Mouse (Mus musculus) lung, postnatal 0 days (tissue): ENCODE data around the gene Arhgef18. TPM values are rescaled to one million over a fixed set of nuclear protein-coding genes. Genes with fewer than 3 reads are reported as not detected.

ENCODE experiments used
- ATAC-seq: fragments of 200-750 bp; cut with Nextera tagmentation; 2 replicates; pipeline ENCODE4 v1.8.0; 2017; ENCODE audit warnings: moderate library complexity
- DNase-seq: peaks from one replicate; pipeline ENCODE4 v3.0.0-alpha.2; 2016; ENCODE audit warnings: low spot score
- H3K27ac ChIP-seq: fragments of 300-500 bp; sonication (generic); 2 replicates; pipeline ENCODE4 v1.5.1; 2014; ENCODE audit warnings: antibody characterized with exemption, mild to moderate bottlenecking, low read length, mixed read lengths
- H3K27me3 ChIP-seq: fragments of 300-500 bp; sonication (generic); replicated peaks from 2 replicates; pipeline ENCODE4 v1.6.1; 2014; ENCODE audit warnings: low read length, mixed read lengths; ENCODE audit not compliant: insufficient read depth
- H3K36me3 ChIP-seq: fragments of 300-500 bp; sonication (generic); 2 replicates; pipeline ENCODE4 v1.6.1; 2014; ENCODE audit warnings: low read length, mixed read lengths; ENCODE audit not compliant: insufficient read depth
- H3K4me1 ChIP-seq: fragments of 300-500 bp; sonication (generic); 2 replicates; pipeline ENCODE4 v1.6.1; 2014; ENCODE audit warnings: antibody characterized with exemption, low read depth, low read length, mixed read lengths; ENCODE audit not compliant: insufficient read depth
- H3K4me2 ChIP-seq: fragments of 300-500 bp; sonication (generic); replicated peaks from 2 replicates; pipeline ENCODE4 v1.6.1; 2014; ENCODE audit warnings: low read depth, mild to moderate bottlenecking, low read length, moderate library complexity, mixed read lengths
- H3K4me3 ChIP-seq: fragments of 300-500 bp; sonication (generic); 2 replicates; pipeline ENCODE4 v1.5.1; 2014; ENCODE audit warnings: low read depth, low read length
- H3K9ac ChIP-seq: fragments of 300-500 bp; sonication (generic); replicated peaks from 2 replicates; pipeline ENCODE4 v1.6.1; 2014; ENCODE audit warnings: low read depth, mild to moderate bottlenecking
- H3K9me3 ChIP-seq: fragments of 300-500 bp; sonication (generic); 2 replicates; pipeline ENCODE4 v1.6.1; 2016; ENCODE audit warnings: low read length, mixed read lengths
- CTCF ChIP-seq: IDR thresholded peaks from 2 replicates; pipeline ENCODE4 v1.5.1; 2016; ENCODE audit warnings: antibody characterized with exemption, mild to moderate bottlenecking
- EP300 ChIP-seq: IDR thresholded peaks from 2 replicates; pipeline ENCODE4 v1.6.1; 2016; ENCODE audit warnings: antibody characterized with exemption, mild to moderate bottlenecking, control low read depth
- WGBS: fragments of 180-500 bp; shearing (Covaris S2); extraction: QIAGEN DNeasy Blood & Tissue Kit; methylation state at CpG from one replicate; pipeline ENCODE4 v1.1.7; 2014; 5-methylcytosine and 5-hydroxymethylcytosine counted together
- polyA plus RNA-seq: library from polyadenylated mRNA; unstranded; fragments of >200 nt; fragmentation: Nextera tagmentation; extraction: Ambion mirVana; gene quantifications from 2 replicates; pipeline ENCODE4 v1.2.1, GENCODE M21; 2015

Arhgef18 gene
- polyA plus RNA-seq, 1 experiment from 2014 or later = 5.8 TPM

GRCm38 (mm10) chr8:3475715-3476429 lies 83.1 kb downstream of the Arhgef18 start:
- Histone ChIP-seq H3K27ac (no peak overlapping the region), H3K9ac (no peak overlapping the region), H3K4me1 (no peaks in the 10 kb centered on the region), H3K36me3 (no peaks in the 10 kb centered on the region), H3K9me3 (no peaks in the 10 kb centered on the region), H3K27me3 (no peaks in the 10 kb centered on the region), H3K4me2 (peak overlapping the region; percentile 35), H3K4me3 (no peak overlapping the region)
- TF ChIP-seq EP300 (no peak), CTCF (no peak)
- ATAC-seq = no peak
- no peak for DNase-seq
- 25% methylated on average over 37 of the region's 37 CpGs for WGBS

DNA sequence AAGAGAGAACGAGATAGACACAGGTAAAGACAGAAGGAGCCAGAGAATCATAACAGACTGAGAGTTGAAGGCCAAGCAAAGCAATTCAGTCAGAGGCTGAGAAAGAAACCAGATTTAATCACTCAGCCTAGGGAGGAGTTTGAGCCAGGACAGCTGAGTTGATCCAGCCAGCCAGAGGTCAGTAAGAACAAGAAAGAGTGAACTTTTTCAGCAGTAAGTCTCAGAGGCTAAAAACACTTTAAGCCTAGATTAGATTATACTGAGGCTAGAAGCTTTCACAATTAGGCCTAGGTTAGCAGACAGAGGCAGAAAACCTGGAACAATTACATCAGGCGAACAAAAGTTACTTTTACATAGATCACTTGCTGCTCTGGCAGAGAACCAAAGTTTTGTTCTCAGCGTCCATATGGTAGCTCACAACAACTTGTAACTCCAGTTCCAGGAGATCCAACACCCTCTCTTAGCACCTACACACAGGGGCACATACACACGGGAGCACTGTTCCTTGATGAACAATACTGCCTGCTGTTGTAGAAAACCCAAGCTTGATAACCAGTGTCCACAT lies 87.5 kb downstream of the Arhgef18 start:
- TF ChIP-seq CTCF (no peak), EP300 (no peak)
- no peaks in the 10 kb centered on the region for H3K27me3 ChIP-seq
- no peak overlapping the region for H3K4me3 ChIP-seq
- H3K9ac ChIP-seq = no peak overlapping the region
- no peaks in the 10 kb centered on the region for H3K36me3 ChIP-seq
- H3K27ac ChIP-seq = no peak overlapping the region
- no peaks in the 10 kb centered on the region for H3K9me3 ChIP-seq
- H3K4me1 ChIP-seq = no peaks in the 10 kb centered on the region
- WGBS = 52% methylated on average over 4 of the region's 4 CpGs
- DNase-seq (peak; percentile 30), ATAC-seq (no peak)
- no peak overlapping the region for H3K4me2 ChIP-seq

DNA sequence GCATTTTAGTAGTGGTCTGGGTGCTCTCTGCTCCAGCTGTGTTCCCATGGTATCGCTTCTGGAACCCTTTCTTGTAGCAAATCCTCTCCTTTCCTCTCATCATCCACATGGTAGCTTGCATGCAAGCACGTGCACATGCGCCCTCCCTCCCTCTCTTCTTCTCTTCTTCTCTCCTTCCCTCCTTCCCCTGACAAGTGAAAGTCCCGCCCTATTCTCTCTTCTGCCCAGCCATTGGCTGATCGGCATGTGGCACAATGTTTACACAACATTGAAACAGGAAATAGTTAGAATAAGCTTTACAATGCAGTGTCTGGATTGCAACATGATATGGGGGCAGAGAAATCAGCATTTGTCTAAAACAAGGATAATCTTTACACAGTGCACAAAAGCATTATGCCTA lies 88.8 kb downstream of the Arhgef18 start:
- Histone ChIP-seq H3K4me3 (no peak overlapping the region), H3K4me1 (no peaks in the 10 kb centered on the region), H3K9me3 (no peaks in the 10 kb centered on the region), H3K4me2 (0 out of 2 replicates have a peak overlapping the region, but pooled peaks have one; percentile 25), H3K27me3 (no peaks in the 10 kb centered on the region), H3K9ac (no peak overlapping the region), H3K36me3 (no peaks in the 10 kb centered on the region), H3K27ac (no peak overlapping the region)
- DNase-seq (peak; percentile 59), ATAC-seq (peak; percentile 46; the same call in 1 of the 2 replicates)
- WGBS = 57% methylated on average over 5 of the region's 5 CpGs
- TF ChIP-seq EP300 = no peak

DNA sequence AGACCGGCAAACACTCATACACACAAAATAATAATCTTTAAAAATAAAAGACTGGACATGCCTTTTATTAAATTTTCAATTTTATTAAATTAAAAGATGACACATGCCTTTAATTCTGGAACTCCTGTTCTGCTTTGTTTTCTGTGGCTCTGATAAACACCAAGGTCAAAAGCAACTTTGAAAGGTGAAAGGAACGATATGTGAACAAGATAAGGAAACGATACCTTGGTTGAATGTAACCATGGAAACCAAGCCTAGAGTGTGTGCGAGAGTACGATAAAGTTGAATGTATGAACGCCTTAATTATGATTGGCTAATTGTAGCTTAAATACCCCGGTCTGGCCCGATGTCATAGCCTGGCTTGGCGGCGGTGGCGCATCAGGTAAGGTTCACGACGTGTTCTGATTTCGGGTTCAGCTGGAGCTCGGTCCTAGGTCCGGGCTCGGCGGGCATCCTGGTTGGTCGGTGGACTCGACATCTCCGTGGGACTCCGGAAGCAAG lies 89.5 kb downstream of the Arhgef18 start:
- WGBS = 78% methylated on average over 22 of the region's 22 CpGs
- no peak for TF ChIP-seq EP300
- TF ChIP-seq CTCF = no peak
- no peaks in the 10 kb centered on the region for H3K4me1 ChIP-seq

GRCm38 (mm10) chr8:3483546-3483945 lies 90.7 kb downstream of the Arhgef18 start:
- Histone ChIP-seq H3K4me1 (no peaks in the 10 kb centered on the region), H3K27ac (no peak overlapping the region), H3K9ac (no peak overlapping the region), H3K4me2 (no peak overlapping the region), H3K4me3 (no peak overlapping the region), H3K36me3 (no peaks in the 10 kb centered on the region), H3K9me3 (no peaks in the 10 kb centered on the region), H3K27me3 (no peaks in the 10 kb centered on the region)
- ATAC-seq = peak; percentile 52
- 45% methylated on average over 7 of the region's 7 CpGs for WGBS
- peak; percentile 17 for DNase-seq
- TF ChIP-seq EP300 = peak; percentile 18; the same call in 1 of the 2 replicates
- no peak for TF ChIP-seq CTCF

More for the DNA sequence above, 89.5 kb downstream of the Arhgef18 start:
- no peaks in the 10 kb centered on the region for H3K36me3 ChIP-seq
- no peak for DNase-seq
- no peaks in the 10 kb centered on the region for H3K27me3 ChIP-seq
- H3K4me3 ChIP-seq = no peak overlapping the region
- no peak overlapping the region for H3K27ac ChIP-seq
- no peak overlapping the region for H3K9ac ChIP-seq
- H3K4me2 ChIP-seq = no peak overlapping the region
- no peak for ATAC-seq
- no peaks in the 10 kb centered on the region for H3K9me3 ChIP-seq

DNA sequence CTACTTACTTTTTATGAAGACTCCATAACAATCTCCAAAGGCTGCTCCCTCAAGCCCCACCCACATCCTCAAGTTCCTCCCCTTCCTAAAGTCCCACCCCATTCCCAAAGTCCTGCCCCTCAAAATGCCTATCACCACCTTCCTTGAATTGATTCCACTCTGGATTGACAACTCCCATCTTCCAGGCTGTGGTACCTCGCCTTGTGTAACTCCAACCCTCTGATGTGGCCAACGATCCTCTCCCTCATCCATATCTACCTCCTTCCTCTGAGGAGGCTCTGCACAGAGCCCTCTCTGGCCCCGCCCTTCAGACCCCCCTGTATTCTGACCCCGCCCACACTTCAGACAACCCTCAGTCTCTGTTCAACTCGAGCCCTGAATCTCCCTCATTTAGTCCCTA lies 92.4 kb downstream of the Arhgef18 start:
- Histone ChIP-seq H3K36me3 (no peaks in the 10 kb centered on the region), H3K9me3 (no peaks in the 10 kb centered on the region), H3K27me3 (no peaks in the 10 kb centered on the region), H3K4me3 (no peak overlapping the region), H3K4me1 (no peaks in the 10 kb centered on the region), H3K27ac (no peak overlapping the region), H3K4me2 (no peak overlapping the region), H3K9ac (no peak overlapping the region)
- DNase-seq (no peak), ATAC-seq (no peak)
- TF ChIP-seq CTCF (no peak), EP300 (no peak)
- WGBS = 30% methylated on average over 5 of the region's 5 CpGs
